In genomic region chr13:67062427-67062826, GRCm38 (mm10) we compare ENCODE assay signal across 16 mouse cellular contexts. TPM values are rescaled to one million over a fixed set of nuclear protein-coding genes. Genes with fewer than 3 reads are reported as not detected.
"Had no signal": no experiment of that assay in that cellular context is flagged by ENCODE, and none has a peak within 500 bp of the region (broad histone marks: within the 10 kb centered on the region; RNA-seq: fewer than 3 reads in every experiment).

No protein-coding gene starts in this region.

- ATAC-seq: midbrain, embryonic 16.5 days had no signal

- H3K4me3 ChIP-seq: limb, embryonic 10.5 days; liver, embryonic 15.5 days; midbrain, embryonic 10.5 days; neural tube, embryonic 13.5 days had no signal

- H3K27me3 ChIP-seq: liver, embryonic 15.5 days; neural tube, embryonic 13.5 days had no signal

- H3K27ac ChIP-seq: kidney, postnatal 0 days; limb, embryonic 10.5 days; liver, embryonic 15.5 days; midbrain, embryonic 10.5 days; neural tube, embryonic 13.5 days had no signal

- DNase-seq: kidney, adult 9 months; kidney, postnatal 36 days; lung, embryonic 14.5 days; lung, postnatal 10 days; lung, postnatal 4 days; retina, postnatal 1 day; right cerebral cortex, postnatal 4 days; spleen, adult 18-20 months; thymus, postnatal 36 days had no signal

- H3K9me3 ChIP-seq: limb, embryonic 10.5 days; liver, embryonic 15.5 days had no signal

- H3K36me3 ChIP-seq: limb, embryonic 10.5 days; liver, embryonic 15.5 days had no signal

- H3K9ac ChIP-seq: liver, embryonic 15.5 days; lung, embryonic 14.5 days; neural tube, embryonic 13.5 days had no signal

- H3K4me2 ChIP-seq: liver, embryonic 15.5 days; lung, embryonic 14.5 days; neural tube, embryonic 13.5 days had no signal

RNA-seq across cellular contexts. Expression of gene Rslcan18, which starts 53.6 kb away (rescaled TPM):
- polyA plus RNA-seq: midbrain, embryonic 16.5 days; neural tube, embryonic 13.5 days; thymus, postnatal 0 days had no signal
